Comparison of ENCODE assay signal across 10 mouse cellular contexts in the genomic region with DNA sequence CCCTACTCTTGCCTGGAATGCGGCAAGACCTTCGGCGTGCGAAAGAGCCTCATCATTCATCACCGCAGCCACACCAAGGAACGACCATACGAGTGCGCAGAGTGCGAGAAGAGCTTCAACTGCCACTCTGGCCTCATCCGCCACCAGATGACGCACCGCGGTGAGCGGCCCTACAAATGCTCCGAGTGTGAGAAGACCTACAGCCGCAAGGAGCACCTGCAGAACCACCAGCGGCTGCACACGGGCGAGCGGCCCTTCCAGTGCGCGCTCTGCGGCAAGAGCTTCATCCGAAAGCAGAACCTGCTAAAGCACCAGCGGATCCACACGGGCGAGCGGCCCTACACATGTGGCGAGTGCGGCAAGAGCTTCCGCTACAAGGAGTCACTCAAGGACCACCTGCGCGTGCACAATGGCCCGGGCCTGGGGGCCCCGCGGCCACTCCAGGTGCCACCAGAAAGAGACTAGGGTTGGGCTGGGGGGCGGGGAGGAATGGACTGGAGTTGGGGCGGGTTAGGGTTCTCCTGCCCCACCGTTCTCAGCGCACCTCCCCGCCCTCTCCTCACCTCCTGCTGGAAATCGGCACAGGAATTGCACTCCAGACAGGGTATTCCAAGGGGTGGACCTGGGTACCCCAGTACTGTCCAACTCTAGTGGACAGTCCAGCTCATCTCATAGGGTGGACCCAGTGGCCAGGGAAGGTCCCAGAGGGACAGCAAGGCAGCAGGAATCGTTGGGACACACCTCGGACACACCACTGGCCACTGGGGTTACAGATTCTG. TPM values are rescaled to one million over a fixed set of nuclear protein-coding genes. Genes with fewer than 3 reads are reported as not detected.
DNase-seq lines count a peak whose midpoint lies in the region; ATAC-seq and TF ChIP-seq lines count a peak whose summit lies in the region.
"Had no signal": no experiment of that assay in that cellular context is flagged by ENCODE, and none has a peak within 500 bp of the region (broad histone marks: within the 10 kb centered on the region; RNA-seq: fewer than 3 reads in every experiment).

No protein-coding gene starts in this region.

- H3K27ac ChIP-seq in ES-Bruce4 (ENCODE audit: insufficient read depth, low read length): no peak overlapping the region
- H3K27ac ChIP-seq in hindbrain, embryonic 10.5 days: no peak overlapping the region
- H3K27ac ChIP-seq in midbrain, embryonic 13.5 days: no peak overlapping the region
- no peak overlapping the region for H3K27ac ChIP-seq in layer of hippocampus, adult 2 months

- H3K4me3 ChIP-seq in ES-Bruce4 (ENCODE audit: low read depth, low read length): peak overlapping the region; percentile 80
- H3K4me3 ChIP-seq in hindbrain, embryonic 10.5 days: 0 out of 2 replicates have a peak overlapping the region, but pooled peaks have one; percentile 12
- no peak overlapping the region for H3K4me3 ChIP-seq in midbrain, embryonic 13.5 days (replicated peaks)
- H3K4me3 ChIP-seq in layer of hippocampus, adult 2 months: no peak overlapping the region

- ATAC-seq in midbrain, embryonic 13.5 days: 0 out of 2 replicates have a peak, but pooled peaks have one; percentile 50
- no peak for ATAC-seq in erythroid progenitor cell, adult 5-6 weeks (replicated peaks; ENCODE audit: low FRiP score, poor library complexity, severe bottlenecking)
- ATAC-seq: liver, postnatal 0 days had no signal

- peak; percentile 5 for TF ChIP-seq CTCF in ES-Bruce4 (IDR thresholded peaks at IDR 0.05; ENCODE audit: low read depth, low read length)
- no peak for TF ChIP-seq CTCF in layer of hippocampus, adult 2 months (conservative IDR thresholded peaks at IDR 0.05)

- no peak for TF ChIP-seq EP300 in ES-Bruce4 (IDR thresholded peaks at IDR 0.05; ENCODE audit: insufficient read depth, low read depth, low read length)

- no peak overlapping the region for H3K4me2 ChIP-seq in midbrain, embryonic 13.5 days (replicated peaks)

- no peak for TF ChIP-seq POLR2A in ES-Bruce4 (IDR thresholded peaks at IDR 0.05; ENCODE audit: insufficient read depth, low read length)

- no peaks in the 10 kb centered on the region for H3K9me3 ChIP-seq in ES-Bruce4 (replicated peaks; ENCODE audit: control insufficient read depth, insufficient read depth, low read length, poor library complexity, severe bottlenecking)
- H3K9me3 ChIP-seq in hindbrain, embryonic 10.5 days: no peaks in the 10 kb centered on the region
- H3K9me3 ChIP-seq in midbrain, embryonic 13.5 days: no peaks in the 10 kb centered on the region

- H3K4me1 ChIP-seq in ES-Bruce4 (ENCODE audit: control insufficient read depth, insufficient read depth, low read length): no peaks in the 10 kb centered on the region
- peaks cover 8% of the 10 kb centered on the region for H3K4me1 ChIP-seq in hindbrain, embryonic 10.5 days (replicated peaks)
- no peaks in the 10 kb centered on the region for H3K4me1 ChIP-seq in midbrain, embryonic 13.5 days (replicated peaks)

- H3K36me3 ChIP-seq in ES-Bruce4 (ENCODE audit: control insufficient read depth, insufficient read depth, low read length, poor library complexity, severe bottlenecking): no peaks in the 10 kb centered on the region
- peaks cover 87% of the 10 kb centered on the region for H3K36me3 ChIP-seq in hindbrain, embryonic 10.5 days
- peaks cover 76% of the 10 kb centered on the region for H3K36me3 ChIP-seq in midbrain, embryonic 13.5 days

- peak overlapping the region; percentile 59 for H3K9ac ChIP-seq in ES-Bruce4 (ENCODE audit: low read depth, poor library complexity, severe bottlenecking)
- H3K9ac ChIP-seq in midbrain, embryonic 13.5 days (replicated peaks): no peak overlapping the region
- H3K9ac ChIP-seq: liver, postnatal 0 days had no signal

- H3K27me3 ChIP-seq in ES-Bruce4 (ENCODE audit: control insufficient read depth, insufficient read depth, low read length, poor library complexity, severe bottlenecking): no peaks in the 10 kb centered on the region
- H3K27me3 ChIP-seq in hindbrain, embryonic 10.5 days (ENCODE audit: insufficient read depth, poor library complexity, severe bottlenecking): peaks cover 36% of the 10 kb centered on the region
- peaks cover 16% of the 10 kb centered on the region for H3K27me3 ChIP-seq in midbrain, embryonic 13.5 days

- WGBS in hindbrain, embryonic 10.5 days: 49% methylated on average over 44 of the region's 44 CpGs
- WGBS in midbrain, embryonic 13.5 days: 55% methylated on average over 44 of the region's 44 CpGs

- DNase-seq in 3134 (ENCODE audit: extremely low read depth, insufficient read length, low spot score): peak; percentile 11
- no peak for DNase-seq in hindbrain, embryonic 10.5 days (ENCODE audit: low spot score)
- DNase-seq in kidney, adult 8-10 months: no peak
- no peak for DNase-seq in layer of hippocampus, adult 2 months (ENCODE audit: low spot score in 2 of 2)
- DNase-seq: adrenal gland, adult 8-10 months; liver, postnatal 0 days; spleen, adult 18-20 months had no signal

RNA-seq across cellular contexts. Expression of a gene that starts 15.2 kb away (rescaled TPM):
- polyA plus RNA-seq in ES-Bruce4 (2011; ENCODE audit: insufficient read depth, insufficient read length, low read depth, missing spikeins): 8.8 and 9.5 TPM in 2 replicates
- 17.4 and 21.4 TPM in 2 replicates for polyA plus RNA-seq in hindbrain, embryonic 10.5 days (2016; fragmentation: Nextera tagmentation; extraction: Ambion mirVana)
- 21.0 and 22.2 TPM in 2 replicates for polyA plus RNA-seq in midbrain, embryonic 13.5 days (2015; fragmentation: Nextera tagmentation; extraction: Ambion mirVana)
- 12.6 and 13.7 TPM in 2 replicates for total RNA-seq in erythroid progenitor cell, adult 5-6 weeks (2015; ENCODE audit: low replicate concordance)
- 11.0 and 15.7 TPM in 2 replicates for total RNA-seq in erythroid progenitor cell, adult 5-6 weeks (2017; ENCODE audit: low replicate concordance)
- total RNA-seq in layer of hippocampus, adult 2 months (2021): 10 to 100 TPM; 20.6 to 22.0 TPM

RNA-seq across cellular contexts. Expression of a gene that starts 28.1 kb away (rescaled TPM):
- polyA plus RNA-seq in ES-Bruce4 (2011; ENCODE audit: insufficient read depth, insufficient read length, low read depth, missing spikeins): 2.7 and 3.3 TPM in 2 replicates
- polyA plus RNA-seq in hindbrain, embryonic 10.5 days (2016; fragmentation: Nextera tagmentation; extraction: Ambion mirVana): 16.9 and 19.8 TPM in 2 replicates
- polyA plus RNA-seq in midbrain, embryonic 13.5 days (2015; fragmentation: Nextera tagmentation; extraction: Ambion mirVana): 20.4 and 25.9 TPM in 2 replicates
- total RNA-seq in erythroid progenitor cell, adult 5-6 weeks (2015; ENCODE audit: low replicate concordance): 1.3 and 1.8 TPM in 2 replicates
- 2.0 and 3.5 TPM in 2 replicates for total RNA-seq in erythroid progenitor cell, adult 5-6 weeks (2017; ENCODE audit: low replicate concordance)
- total RNA-seq in layer of hippocampus, adult 2 months (2021): 10 to 100 TPM; 13.3 to 13.5 TPM

RNA-seq across cellular contexts. Expression of a gene that starts 48.1 kb away (rescaled TPM):
- polyA plus RNA-seq in ES-Bruce4 (2011; ENCODE audit: insufficient read depth, insufficient read length, low read depth, missing spikeins): 4.5 and 4.7 TPM in 2 replicates
- 7.5 and 8.5 TPM in 2 replicates for polyA plus RNA-seq in hindbrain, embryonic 10.5 days (2016; fragmentation: Nextera tagmentation; extraction: Ambion mirVana)
- polyA plus RNA-seq in midbrain, embryonic 13.5 days (2015; fragmentation: Nextera tagmentation; extraction: Ambion mirVana): 13.9 and 14.6 TPM in 2 replicates
- total RNA-seq in erythroid progenitor cell, adult 5-6 weeks (2015; ENCODE audit: low replicate concordance): not detected in 2 replicates
- total RNA-seq in erythroid progenitor cell, adult 5-6 weeks (2017; ENCODE audit: low replicate concordance): 0.45 and 5.3 TPM in 2 replicates
- 10 to 100 TPM; 25.1 to 26.2 TPM for total RNA-seq in layer of hippocampus, adult 2 months (2021)

Comparison
In these comparisons a context has a peak if more than half of its experiments do, and no peak if none do; other contexts are left out.
1. H3K4me3 ChIP-seq: peak in ES-Bruce4 (single experiment) and hindbrain, embryonic 10.5 days (single experiment); none in midbrain, embryonic 13.5 days (single experiment) and layer of hippocampus, adult 2 months (single experiment).